Mouse (Mus musculus): ENCODE measurements around the gene Uhrf1bp1. TPM values are rescaled to one million over a fixed set of nuclear protein-coding genes. Genes with fewer than 3 reads are reported as not detected.

Uhrf1bp1 gene
- 1.4 and 1.6 TPM in 2 replicates for polyA plus RNA-seq (2015; fragmentation: Nextera tagmentation; extraction: Ambion mirVana)

- peak within 1 kb of the TSS; percentile 75 for H3K9ac ChIP-seq (ENCODE audit: low read depth, low read length)
- H3K9me3 ChIP-seq (ENCODE audit: control insufficient read depth) = no peaks in the 10 kb centered on the region
- peak within 1 kb of the TSS; percentile 95 for H3K4me3 ChIP-seq (ENCODE audit: low read depth, low read length)
- H3K36me3 ChIP-seq (ENCODE audit: control insufficient read depth, insufficient read depth) = peaks cover 24% of the 10 kb centered on the region; the same call in 1 of the 2 replicates
- WGBS = under 1% methylated on average over 54 of the region's 54 CpGs
- peak within 1 kb of the TSS; percentile 88 for H3K27ac ChIP-seq (ENCODE audit: low read depth, low read length)
- peaks cover 7% of the 10 kb centered on the region; the same call in 1 of the 2 replicates for H3K4me1 ChIP-seq (replicated peaks; ENCODE audit: control insufficient read depth, insufficient read depth, low read length)
- no peaks in the 10 kb centered on the region for H3K27me3 ChIP-seq (replicated peaks; ENCODE audit: control insufficient read depth, insufficient read depth, low read length)
- H3K4me2 ChIP-seq (replicated peaks; ENCODE audit: low read depth) = peak within 1 kb of the TSS; percentile 96
- TF ChIP-seq CTCF (IDR thresholded peaks at IDR 0.05; ENCODE audit: low read depth) = peak; percentile 28; the same call in 1 of the 2 replicates
- peak; percentile 80 for ATAC-seq
Measured at GRCm38 (mm10) chr17:27856265-27856797, at the start of gene Uhrf1bp1. Gene Uhrf1bp1 (plus strand): TSS chr17:27856441.

- Histone ChIP-seq H3K27ac (ENCODE audit: low read depth, low read length) (no peak overlapping the region), H3K27me3 (replicated peaks; ENCODE audit: control insufficient read depth, insufficient read depth, low read length) (no peaks in the 10 kb centered on the region), H3K4me3 (ENCODE audit: low read depth, low read length) (no peak overlapping the region), H3K4me2 (replicated peaks; ENCODE audit: low read depth) (no peak overlapping the region), H3K4me1 (replicated peaks; ENCODE audit: control insufficient read depth, insufficient read depth, low read length) (peaks cover 10% of the 10 kb centered on the region), H3K9ac (ENCODE audit: low read depth, low read length) (no peak overlapping the region), H3K36me3 (ENCODE audit: control insufficient read depth, insufficient read depth) (no peaks in the 10 kb centered on the region), H3K9me3 (ENCODE audit: control insufficient read depth) (no peaks in the 10 kb centered on the region)
- no peak for TF ChIP-seq CTCF (IDR thresholded peaks at IDR 0.05; ENCODE audit: low read depth)
- ATAC-seq = no peak
- WGBS = 26% methylated on average over 2 of the region's 2 CpGs
Measured at GRCm38 (mm10) chr17:27807542-27808078, 48.6 kb upstream of the Uhrf1bp1 start.

- Histone ChIP-seq H3K4me3 (ENCODE audit: low read depth, low read length) (no peak overlapping the region), H3K27me3 (replicated peaks; ENCODE audit: control insufficient read depth, insufficient read depth, low read length) (no peaks in the 10 kb centered on the region), H3K4me2 (replicated peaks; ENCODE audit: low read depth) (peak overlapping the region; percentile 44), H3K4me1 (replicated peaks; ENCODE audit: control insufficient read depth, insufficient read depth, low read length) (no peaks in the 10 kb centered on the region), H3K9ac (ENCODE audit: low read depth, low read length) (peak overlapping the region; percentile 26; the same call in 1 of the 2 replicates), H3K27ac (ENCODE audit: low read depth, low read length) (peak overlapping the region; percentile 54; the same call in 1 of the 2 replicates), H3K9me3 (ENCODE audit: control insufficient read depth) (no peaks in the 10 kb centered on the region), H3K36me3 (ENCODE audit: control insufficient read depth, insufficient read depth) (no peaks in the 10 kb centered on the region)
- peak; percentile 65 for ATAC-seq
- no peak for TF ChIP-seq CTCF (IDR thresholded peaks at IDR 0.05; ENCODE audit: low read depth)
- WGBS = 38% methylated on average over 16 of the region's 16 CpGs
Measured at GRCm38 (mm10) chr17:27810569-27811331, 45.5 kb upstream of the Uhrf1bp1 start.

GRCm38 (mm10) chr17:27811980-27812379, 44.3 kb upstream of the Uhrf1bp1 start:
- H3K27ac ChIP-seq (ENCODE audit: low read depth, low read length) = peak overlapping the region; percentile 54; the same call in 1 of the 2 replicates
- no peak overlapping the region for H3K4me3 ChIP-seq (ENCODE audit: low read depth, low read length)
- H3K27me3 ChIP-seq (replicated peaks; ENCODE audit: control insufficient read depth, insufficient read depth, low read length) = no peaks in the 10 kb centered on the region
- H3K4me1 ChIP-seq (replicated peaks; ENCODE audit: control insufficient read depth, insufficient read depth, low read length) = no peaks in the 10 kb centered on the region
- H3K4me2 ChIP-seq (replicated peaks; ENCODE audit: low read depth) = 0 out of 2 replicates have a peak overlapping the region, but pooled peaks have one; percentile 44
- H3K9ac ChIP-seq (ENCODE audit: low read depth, low read length) = no peak overlapping the region
- ATAC-seq = no peak
- no peaks in the 10 kb centered on the region for H3K36me3 ChIP-seq (ENCODE audit: control insufficient read depth, insufficient read depth)
- WGBS = 32% methylated on average over 3 of the region's 3 CpGs
- H3K9me3 ChIP-seq (ENCODE audit: control insufficient read depth) = no peaks in the 10 kb centered on the region
- TF ChIP-seq CTCF (IDR thresholded peaks at IDR 0.05; ENCODE audit: low read depth) = no peak

GRCm38 (mm10) chr17:27814606-27815005, 41.6 kb upstream of the Uhrf1bp1 start:
- H3K4me2 ChIP-seq (replicated peaks; ENCODE audit: low read depth) = no peak overlapping the region
- no peaks in the 10 kb centered on the region for H3K36me3 ChIP-seq (ENCODE audit: control insufficient read depth, insufficient read depth)
- no peaks in the 10 kb centered on the region for H3K27me3 ChIP-seq (replicated peaks; ENCODE audit: control insufficient read depth, insufficient read depth, low read length)
- H3K9ac ChIP-seq (ENCODE audit: low read depth, low read length) = no peak overlapping the region
- H3K4me1 ChIP-seq (replicated peaks; ENCODE audit: control insufficient read depth, insufficient read depth, low read length) = peaks cover 3% of the 10 kb centered on the region; the same call in 1 of the 2 replicates
- no peak overlapping the region for H3K27ac ChIP-seq (ENCODE audit: low read depth, low read length)
- no peak for TF ChIP-seq CTCF (IDR thresholded peaks at IDR 0.05; ENCODE audit: low read depth)
- no peak overlapping the region for H3K4me3 ChIP-seq (ENCODE audit: low read depth, low read length)
- no peaks in the 10 kb centered on the region for H3K9me3 ChIP-seq (ENCODE audit: control insufficient read depth)
- no peak for ATAC-seq

- peak overlapping the region; percentile 97 for H3K27ac ChIP-seq (ENCODE audit: low read depth, low read length)
- peak overlapping the region; percentile 89 for H3K9ac ChIP-seq (ENCODE audit: low read depth, low read length)
- peak overlapping the region; percentile 68 for H3K4me2 ChIP-seq (replicated peaks; ENCODE audit: low read depth)
- ATAC-seq = no peak
- H3K4me1 ChIP-seq (replicated peaks; ENCODE audit: control insufficient read depth, insufficient read depth, low read length) = peaks cover 9% of the 10 kb centered on the region; the same call in 1 of the 2 replicates
- no peak for TF ChIP-seq CTCF (IDR thresholded peaks at IDR 0.05; ENCODE audit: low read depth)
- H3K9me3 ChIP-seq (ENCODE audit: control insufficient read depth) = no peaks in the 10 kb centered on the region
- no peaks in the 10 kb centered on the region for H3K36me3 ChIP-seq (ENCODE audit: control insufficient read depth, insufficient read depth)
- 13% methylated on average over 7 of the region's 7 CpGs for WGBS
- no peaks in the 10 kb centered on the region for H3K27me3 ChIP-seq (replicated peaks; ENCODE audit: control insufficient read depth, insufficient read depth, low read length)
- peak overlapping the region; percentile 84 for H3K4me3 ChIP-seq (ENCODE audit: low read depth, low read length)
Measured at GRCm38 (mm10) chr17:27819011-27819410, 37.2 kb upstream of the Uhrf1bp1 start.

Data from intestine, postnatal 0 days (tissue).